Mouse (Mus musculus) megakaryocyte, embryonic 14.5 days (primary cell): ENCODE data around the gene 1700061G19Rik.

Source experiments
- FLI1 ChIP-seq: IDR thresholded peaks from 2 replicates; pipeline ENCODE4 v1.6.1; 2012; ENCODE audit warnings: low read length, inconsistent platforms, mixed read lengths
- GATA1 ChIP-seq: IDR thresholded peaks from 3 replicates; pipeline ENCODE4 v1.6.1; 2012; ENCODE audit warnings: mixed read lengths, low read length, inconsistent platforms, borderline replicate concordance

DNA sequence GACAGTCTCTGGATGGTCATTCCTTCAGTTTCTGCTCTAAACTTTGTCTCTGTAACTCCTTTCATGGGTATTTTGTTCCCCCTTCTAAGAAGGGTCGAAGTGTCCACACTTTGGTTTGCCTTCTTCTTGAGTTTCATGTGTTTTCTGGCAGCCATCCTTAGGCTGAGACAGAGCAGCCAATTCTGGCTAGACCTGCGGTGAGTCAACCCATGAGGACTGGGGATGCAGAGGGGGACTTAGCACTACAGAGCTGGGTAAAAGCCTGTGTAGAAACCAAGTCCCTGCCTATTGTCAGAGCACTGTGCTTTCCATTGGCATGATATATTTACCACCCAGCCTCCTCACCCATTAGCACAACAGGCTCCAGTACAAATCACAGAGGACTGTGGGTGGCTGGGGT is 41.9 kb downstream of the 1700061G19Rik start:
- TF ChIP-seq FLI1 (no peak), GATA1 (no peak)
